28 mouse cellular contexts compared by ENCODE assay signal in the genomic region with DNA sequence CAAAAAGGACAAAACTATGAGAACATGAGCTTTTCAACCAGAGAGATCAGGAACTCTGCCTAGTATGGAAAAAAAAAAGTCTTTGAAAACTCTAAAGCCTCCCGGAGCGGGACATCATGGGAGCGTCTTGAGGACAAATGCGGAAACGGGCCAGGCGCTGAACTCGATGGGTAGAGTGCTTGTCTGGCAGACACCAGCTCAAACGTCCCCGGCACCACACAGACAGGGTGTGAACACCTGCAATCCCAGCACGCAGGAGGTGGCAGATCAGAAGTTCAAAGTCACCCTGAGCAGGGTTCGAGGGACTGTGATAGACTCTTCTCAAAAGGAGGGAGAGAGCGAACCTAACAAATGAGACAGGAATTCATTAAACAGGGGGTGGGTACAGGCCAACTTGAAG. TPM values are rescaled to one million over a fixed set of nuclear protein-coding genes. Genes with fewer than 3 reads are reported as not detected.
DNase-seq lines count a peak whose midpoint lies in the region; ATAC-seq lines count a peak whose summit lies in the region.
"Had no signal": no experiment of that assay in that cellular context is flagged by ENCODE, and none has a peak within 500 bp of the region (broad histone marks: within the 10 kb centered on the region; RNA-seq: fewer than 3 reads in every experiment).

No protein-coding gene starts in this region.

- peaks cover 20% of the 10 kb centered on the region for H3K4me1 ChIP-seq in forebrain, embryonic 10.5 days
- peaks cover 16% of the 10 kb centered on the region for H3K4me1 ChIP-seq in forebrain, embryonic 13.5 days
- H3K4me1 ChIP-seq in midbrain, embryonic 10.5 days = peaks cover 23% of the 10 kb centered on the region
- H3K4me1 ChIP-seq in midbrain, embryonic 16.5 days (ENCODE audit: control insufficient read depth, insufficient read depth, low read length) = peaks cover 15% of the 10 kb centered on the region
- peaks cover 26% of the 10 kb centered on the region for H3K4me1 ChIP-seq in limb, embryonic 10.5 days

- no peaks in the 10 kb centered on the region for H3K9me3 ChIP-seq in forebrain, embryonic 10.5 days
- H3K9me3 ChIP-seq in forebrain, embryonic 13.5 days (replicated peaks) = no peaks in the 10 kb centered on the region
- H3K9me3 ChIP-seq in midbrain, embryonic 10.5 days (replicated peaks) = no peaks in the 10 kb centered on the region
- no peaks in the 10 kb centered on the region for H3K9me3 ChIP-seq in midbrain, embryonic 16.5 days (replicated peaks; ENCODE audit: control insufficient read depth, low read length, poor library complexity, severe bottlenecking)
- H3K9me3 ChIP-seq in limb, embryonic 10.5 days (replicated peaks) = no peaks in the 10 kb centered on the region
- H3K9me3 ChIP-seq: embryonic facial prominence, embryonic 10.5 days; embryonic facial prominence, embryonic 13.5 days; forebrain, embryonic 15.5 days; G1E; heart, embryonic 10.5 days; heart, embryonic 13.5 days had no signal

- H3K4me2 ChIP-seq in forebrain, embryonic 13.5 days = no peak overlapping the region
- H3K4me2 ChIP-seq in midbrain, embryonic 16.5 days (ENCODE audit: low read length) = no peak overlapping the region
- H3K4me2 ChIP-seq: forebrain, embryonic 15.5 days; heart, embryonic 13.5 days had no signal

- H3K9ac ChIP-seq in forebrain, embryonic 13.5 days = no peak overlapping the region
- H3K9ac ChIP-seq in midbrain, embryonic 16.5 days (ENCODE audit: low read depth, low read length) = no peak overlapping the region
- H3K9ac ChIP-seq: embryonic facial prominence, embryonic 13.5 days; forebrain, embryonic 15.5 days; heart, embryonic 13.5 days; hindbrain, embryonic 14.5 days had no signal

- WGBS in forebrain, embryonic 10.5 days = 93% methylated on average over 12 of the region's 12 CpGs
- WGBS in forebrain, embryonic 13.5 days = 87% methylated on average over 12 of the region's 12 CpGs
- WGBS in midbrain, embryonic 10.5 days = 88% methylated on average over 12 of the region's 12 CpGs
- 90% methylated on average over 12 of the region's 12 CpGs for whole genome bisulfite sequencing in midbrain, embryonic 16.5 days
- 86% methylated on average over 12 of the region's 12 CpGs for WGBS in limb, embryonic 10.5 days

- no peak overlapping the region for H3K4me3 ChIP-seq in forebrain, embryonic 10.5 days
- H3K4me3 ChIP-seq in forebrain, embryonic 13.5 days = no peak overlapping the region
- no peak overlapping the region for H3K4me3 ChIP-seq in midbrain, embryonic 10.5 days
- H3K4me3 ChIP-seq in midbrain, embryonic 16.5 days (ENCODE audit: low read depth, low read length) = no peak overlapping the region
- no peak overlapping the region for H3K4me3 ChIP-seq in limb, embryonic 10.5 days
- H3K4me3 ChIP-seq: embryonic facial prominence, embryonic 10.5 days; embryonic facial prominence, embryonic 13.5 days; erythroblast, embryonic 14.5 days; forebrain, embryonic 15.5 days; heart, embryonic 10.5 days; heart, embryonic 13.5 days had no signal

- no peak for DNase-seq in forebrain, embryonic 10.5 days (ENCODE audit: extremely low spot score, low spot score)
- no peak for DNase-seq in midbrain, embryonic 10.5 days (ENCODE audit: low spot score)
- DNase-seq in ES-CJ7 (ENCODE audit: low read depth, low spot score) = peak; percentile 50
- DNase-seq in limb, embryonic 10.5 days (ENCODE audit: low spot score) = no peak
- no peak for DNase-seq in layer of hippocampus, adult 9-11 months
- DNase-seq: adrenal gland, adult 8-10 months; adrenal gland, postnatal 25 days; cerebellum, adult 11-12 months; cerebellum, adult 8-10 months; cerebellum, postnatal 10 days; cerebellum, postnatal 36 days; embryo, embryonic 11 days; gastrocnemius, postnatal 25 days; heart, adult 18-20 months; heart, postnatal 14 days; heart, postnatal 4 days had no signal

- peaks cover 6% of the 10 kb centered on the region; the same call in 1 of the 2 replicates for H3K36me3 ChIP-seq in forebrain, embryonic 10.5 days (replicated peaks)
- H3K36me3 ChIP-seq in forebrain, embryonic 13.5 days (ENCODE audit: poor library complexity, severe bottlenecking) = peaks cover 14% of the 10 kb centered on the region
- peaks cover 6% of the 10 kb centered on the region for H3K36me3 ChIP-seq in midbrain, embryonic 10.5 days
- H3K36me3 ChIP-seq in midbrain, embryonic 16.5 days (ENCODE audit: control insufficient read depth, insufficient read depth, low read length) = peaks cover 7% of the 10 kb centered on the region; the same call in 1 of the 2 replicates
- H3K36me3 ChIP-seq in limb, embryonic 10.5 days = no peaks in the 10 kb centered on the region
- H3K36me3 ChIP-seq: embryonic facial prominence, embryonic 10.5 days; embryonic facial prominence, embryonic 13.5 days; heart, embryonic 10.5 days had no signal

- no peak for ATAC-seq in forebrain, embryonic 13.5 days
- ATAC-seq in midbrain, embryonic 16.5 days = no peak
- ATAC-seq: activated CD4-positive, CD25-positive, alpha-beta regulatory T cell, adult 4 months; Patski had no signal

- 0 out of 2 replicates have a peak overlapping the region, but pooled peaks have one; percentile 1 for H3K27ac ChIP-seq in forebrain, embryonic 10.5 days
- no peak overlapping the region for H3K27ac ChIP-seq in forebrain, embryonic 13.5 days
- H3K27ac ChIP-seq in midbrain, embryonic 10.5 days (replicated peaks) = 0 out of 2 replicates have a peak overlapping the region, but pooled peaks have one; percentile 79
- H3K27ac ChIP-seq in midbrain, embryonic 16.5 days (ENCODE audit: low read length) = no peak overlapping the region
- H3K27ac ChIP-seq in limb, embryonic 10.5 days = peak overlapping the region; percentile 51; the same call in 1 of the 2 replicates
- H3K27ac ChIP-seq: embryonic facial prominence, embryonic 13.5 days; forebrain, embryonic 15.5 days; heart, embryonic 10.5 days had no signal

- H3K27me3 ChIP-seq in forebrain, embryonic 10.5 days (ENCODE audit: poor library complexity, severe bottlenecking) = no peaks in the 10 kb centered on the region
- no peaks in the 10 kb centered on the region for H3K27me3 ChIP-seq in forebrain, embryonic 13.5 days
- no peaks in the 10 kb centered on the region for H3K27me3 ChIP-seq in midbrain, embryonic 10.5 days (ENCODE audit: low read depth, poor library complexity, severe bottlenecking)
- H3K27me3 ChIP-seq in midbrain, embryonic 16.5 days (ENCODE audit: control insufficient read depth, insufficient read depth, low read depth, low read length) = no peaks in the 10 kb centered on the region
- H3K27me3 ChIP-seq in limb, embryonic 10.5 days (ENCODE audit: low read depth, poor library complexity, severe bottlenecking) = no peaks in the 10 kb centered on the region
- H3K27me3 ChIP-seq: embryonic facial prominence, embryonic 13.5 days; forebrain, embryonic 15.5 days; heart, embryonic 13.5 days; Patski had no signal

RNA-seq across cellular contexts. Expression of a gene that starts 31.4 kb away (rescaled TPM):
- 0.86 and 1.1 TPM in 2 replicates for polyA plus RNA-seq in forebrain, embryonic 10.5 days (2016; fragmentation: Nextera tagmentation; extraction: Ambion mirVana)
- polyA plus RNA-seq in forebrain, embryonic 13.5 days (2015; fragmentation: Nextera tagmentation; extraction: Ambion mirVana) = 2.5 and 2.6 TPM in 2 replicates
- polyA plus RNA-seq in midbrain, embryonic 10.5 days (2016; fragmentation: Nextera tagmentation; extraction: Ambion mirVana) = 1.0 and 1.3 TPM in 2 replicates
- polyA plus RNA-seq in midbrain, embryonic 16.5 days (2015; fragmentation: Nextera tagmentation; extraction: Ambion mirVana) = 4.3 and 4.8 TPM in 2 replicates
- polyA plus RNA-seq in limb, embryonic 10.5 days (2016; fragmentation: Nextera tagmentation; extraction: Ambion mirVana) = 0.79 and 0.99 TPM in 2 replicates

RNA-seq across cellular contexts. Expression of a gene that starts 37.0 kb away (rescaled TPM):
- polyA plus RNA-seq in forebrain, embryonic 10.5 days (2016; fragmentation: Nextera tagmentation; extraction: Ambion mirVana) = 28.7 and 28.8 TPM in 2 replicates
- polyA plus RNA-seq in forebrain, embryonic 13.5 days (2015; fragmentation: Nextera tagmentation; extraction: Ambion mirVana) = 45.5 and 46.4 TPM in 2 replicates
- 32.3 and 37.7 TPM in 2 replicates for polyA plus RNA-seq in midbrain, embryonic 10.5 days (2016; fragmentation: Nextera tagmentation; extraction: Ambion mirVana)
- polyA plus RNA-seq in midbrain, embryonic 16.5 days (2015; fragmentation: Nextera tagmentation; extraction: Ambion mirVana) = 44.7 and 46.8 TPM in 2 replicates
- polyA plus RNA-seq in limb, embryonic 10.5 days (2016; fragmentation: Nextera tagmentation; extraction: Ambion mirVana) = 7.8 and 9.7 TPM in 2 replicates

RNA-seq across cellular contexts. Expression of a gene that starts 58.8 kb away (rescaled TPM):
- polyA plus RNA-seq in forebrain, embryonic 10.5 days (2016; fragmentation: Nextera tagmentation; extraction: Ambion mirVana) = 17.9 and 19.0 TPM in 2 replicates
- polyA plus RNA-seq in forebrain, embryonic 13.5 days (2015; fragmentation: Nextera tagmentation; extraction: Ambion mirVana) = 48.8 and 58.5 TPM in 2 replicates
- 15.5 and 20.9 TPM in 2 replicates for polyA plus RNA-seq in midbrain, embryonic 10.5 days (2016; fragmentation: Nextera tagmentation; extraction: Ambion mirVana)
- 20.7 and 22.6 TPM in 2 replicates for polyA plus RNA-seq in midbrain, embryonic 16.5 days (2015; fragmentation: Nextera tagmentation; extraction: Ambion mirVana)
- polyA plus RNA-seq in limb, embryonic 10.5 days (2016; fragmentation: Nextera tagmentation; extraction: Ambion mirVana) = 8.4 and 10.3 TPM in 2 replicates

Comparison
In these comparisons a context has a peak if more than half of its experiments do, and no peak if none do; other contexts are left out.
1. H3K27ac ChIP-seq: peak in forebrain, embryonic 10.5 days (single experiment), midbrain, embryonic 10.5 days (single experiment) and limb, embryonic 10.5 days (single experiment); none in forebrain, embryonic 13.5 days (single experiment) and midbrain, embryonic 16.5 days (single experiment).